Mouse (Mus musculus) E14TG2a.4 (cell line): ENCODE data around the gene Aipl1.
A peak's percentile ranks its signal among the peaks of the same experiment; 100 is the strongest.

Experiments
- H3K27me3 ChIP-seq: 2 replicates; pipeline ENCODE4 v1.6.1; 2014; ENCODE audit warnings: low read length, control low read depth; ENCODE audit not compliant: insufficient read depth
- H3K36me3 ChIP-seq: 2 replicates; pipeline ENCODE4 v1.6.1; 2014; ENCODE audit warnings: low read length, control low read depth; ENCODE audit not compliant: insufficient read depth
- H3K4me1 ChIP-seq: replicated peaks from 2 replicates; pipeline ENCODE4 v1.6.1; 2014; ENCODE audit warnings: low read depth, low read length, control low read depth
- H3K4me3 ChIP-seq: replicated peaks from 2 replicates; pipeline ENCODE4 v1.5.1; 2014; ENCODE audit warnings: mild to moderate bottlenecking, low read length
- H3K9me3 ChIP-seq: 2 replicates; pipeline ENCODE4 v1.6.1; 2014; ENCODE audit warnings: low read length, control low read depth
- CTCF ChIP-seq: conservative IDR thresholded peaks from 2 replicates; pipeline ENCODE4 v1.5.1; 2014; ENCODE audit warnings: low read length
- NANOG ChIP-seq: IDR thresholded peaks from 2 replicates; pipeline ENCODE4 v1.6.1; 2014; ENCODE audit warnings: borderline replicate concordance, low read length, mixed read lengths
- POU5F1 ChIP-seq: IDR thresholded peaks from 2 replicates; pipeline ENCODE4 v1.6.1; 2014; ENCODE audit warnings: low read length, borderline replicate concordance

The Aipl1 gene

DNA sequence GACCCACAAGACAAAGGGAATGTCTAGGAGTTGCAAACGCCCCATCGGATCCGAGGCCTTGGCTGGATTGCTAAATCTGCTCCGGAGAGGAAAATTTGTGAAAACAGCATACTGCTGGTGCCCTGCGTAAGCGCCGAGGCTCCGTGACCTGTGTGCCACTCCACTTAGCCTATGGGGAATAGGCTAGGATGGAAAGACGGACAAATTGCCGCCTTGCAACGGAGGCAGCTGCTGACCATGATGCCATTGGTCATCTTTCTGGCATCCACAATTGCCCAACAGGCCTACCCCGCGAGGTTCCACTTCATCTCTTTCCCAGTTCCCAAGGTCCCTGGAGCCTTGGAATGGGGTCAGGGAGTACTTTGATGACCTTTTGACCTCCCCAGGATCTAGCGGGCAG is 5.3 kb upstream of the Aipl1 start:
- peak overlapping the region; percentile 84 for H3K4me3 ChIP-seq
- H3K27me3 ChIP-seq = peaks cover 27% of the 10 kb centered on the region
- H3K4me1 ChIP-seq = peaks cover 22% of the 10 kb centered on the region
- peaks cover 47% of the 10 kb centered on the region for H3K36me3 ChIP-seq
- TF ChIP-seq CTCF (no peak), POU5F1 (no peak), NANOG (no peak)
- no peaks in the 10 kb centered on the region for H3K9me3 ChIP-seq

- peaks cover 20% of the 10 kb centered on the region for H3K4me1 ChIP-seq
- peaks cover 41% of the 10 kb centered on the region for H3K36me3 ChIP-seq
- no peak for TF ChIP-seq POU5F1
- no peak for TF ChIP-seq CTCF
- no peak for TF ChIP-seq NANOG
- peaks cover 33% of the 10 kb centered on the region for H3K27me3 ChIP-seq
- H3K9me3 ChIP-seq = no peaks in the 10 kb centered on the region
- peak within 1 kb of the TSS; percentile 84 for H3K4me3 ChIP-seq
These were observed 4.7 kb upstream of the Aipl1 start, which contains the start of gene Pimreg for GRCm38 (mm10) chr11:72041768-72042607. Pimreg (plus strand) TSS chr11:72042032.

DNA sequence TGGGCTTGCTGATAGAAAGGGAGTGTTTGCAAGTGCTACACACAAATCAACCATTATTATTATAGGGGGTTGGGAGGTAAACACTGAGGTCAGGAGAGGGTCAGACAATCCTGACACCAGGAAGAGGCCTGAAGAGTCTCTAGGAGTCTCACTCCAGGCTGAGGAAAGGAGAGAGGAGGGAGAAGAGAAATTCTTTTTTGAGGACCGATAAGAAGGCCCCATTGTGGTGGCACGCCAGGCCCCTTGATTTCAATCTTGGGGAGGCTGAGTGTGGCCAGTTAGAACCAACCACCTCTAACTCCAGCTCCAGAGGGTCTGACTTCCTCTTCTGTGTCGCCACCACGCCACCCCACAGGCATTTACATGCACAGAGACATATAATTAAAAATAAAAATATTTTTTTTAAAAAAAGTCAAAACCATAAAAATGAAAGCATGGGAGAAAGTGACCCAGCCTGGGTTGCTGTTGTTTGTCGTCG is 4.0 kb upstream of the Aipl1 start:
- Histone ChIP-seq H3K36me3 (peaks cover 34% of the 10 kb centered on the region), H3K4me1 (peaks cover 23% of the 10 kb centered on the region), H3K4me3 (peak overlapping the region; percentile 84), H3K27me3 (peaks cover 35% of the 10 kb centered on the region), H3K9me3 (no peaks in the 10 kb centered on the region)
- no peak for TF ChIP-seq NANOG
- TF ChIP-seq CTCF = no peak
- TF ChIP-seq POU5F1 = no peak

DNA sequence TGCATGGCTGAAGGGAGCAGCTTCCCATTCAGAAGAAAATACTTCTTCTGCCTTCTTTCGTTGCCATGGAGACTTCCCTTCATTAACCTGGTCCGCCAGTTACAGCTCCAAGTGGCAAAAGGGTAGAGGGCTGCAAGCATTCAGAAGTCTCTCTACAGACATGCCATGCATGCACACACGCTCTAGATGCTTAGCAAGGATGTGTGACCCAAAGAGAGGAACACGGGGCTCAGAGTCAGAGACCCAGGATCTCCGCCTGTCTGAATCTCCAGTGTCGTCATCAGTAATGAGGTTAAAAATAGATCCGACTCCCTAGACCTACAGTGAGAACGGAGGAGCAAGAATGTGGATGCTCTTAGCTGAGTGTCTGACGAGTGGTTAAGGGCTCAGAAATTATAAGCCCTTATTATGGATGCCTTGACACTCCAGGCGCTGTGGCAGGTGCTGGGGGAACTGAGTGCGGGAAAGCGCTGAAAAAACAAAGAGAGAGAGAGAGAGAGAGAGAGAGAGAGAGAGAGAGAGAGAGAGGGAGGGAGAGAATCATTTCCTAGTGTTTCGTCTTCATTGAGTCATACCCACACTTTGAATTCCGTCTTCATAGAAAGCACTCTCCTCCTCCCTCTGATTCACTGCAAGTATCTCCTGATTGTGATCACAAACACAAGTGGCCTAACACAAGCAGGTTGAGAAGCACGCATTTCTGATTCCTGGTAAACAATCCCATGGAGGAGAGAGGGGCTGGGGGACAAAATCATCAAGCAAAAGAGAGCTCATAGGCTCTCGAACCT is 2.5 kb upstream of the Aipl1 start:
- no peak for TF ChIP-seq CTCF
- no peak for TF ChIP-seq NANOG
- no peak for TF ChIP-seq POU5F1
- peaks cover 24% of the 10 kb centered on the region for H3K4me1 ChIP-seq
- H3K36me3 ChIP-seq = peaks cover 19% of the 10 kb centered on the region
- H3K27me3 ChIP-seq = peaks cover 36% of the 10 kb centered on the region
- H3K9me3 ChIP-seq = no peaks in the 10 kb centered on the region
- no peak overlapping the region for H3K4me3 ChIP-seq

DNA sequence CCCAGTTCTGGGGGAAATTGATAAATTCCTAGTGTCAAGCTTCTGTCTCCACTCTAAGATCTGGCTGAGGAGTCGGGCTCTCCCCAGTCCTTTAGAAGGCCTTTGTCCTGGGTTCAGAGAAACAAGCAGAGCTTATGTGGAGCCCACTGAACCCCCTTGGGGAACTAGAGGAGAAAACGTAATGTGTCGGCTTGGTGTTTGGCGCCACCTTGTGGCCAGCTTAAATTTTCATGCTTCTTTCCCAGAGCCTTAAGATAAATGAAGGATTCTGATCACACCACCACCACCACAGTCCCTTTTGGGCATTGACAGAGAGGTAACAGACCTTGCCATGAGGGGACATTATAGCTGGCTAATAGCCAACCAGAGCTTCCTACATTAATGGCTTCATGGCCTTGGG is 687 bp upstream of the Aipl1 start:
- Histone ChIP-seq H3K4me3 (no peak overlapping the region), H3K4me1 (peaks cover 17% of the 10 kb centered on the region), H3K36me3 (peaks cover 2% of the 10 kb centered on the region; the same call in 1 of the 2 replicates), H3K27me3 (peaks cover 36% of the 10 kb centered on the region), H3K9me3 (no peaks in the 10 kb centered on the region)
- TF ChIP-seq NANOG (no peak), CTCF (peak; percentile 62)

DNA sequence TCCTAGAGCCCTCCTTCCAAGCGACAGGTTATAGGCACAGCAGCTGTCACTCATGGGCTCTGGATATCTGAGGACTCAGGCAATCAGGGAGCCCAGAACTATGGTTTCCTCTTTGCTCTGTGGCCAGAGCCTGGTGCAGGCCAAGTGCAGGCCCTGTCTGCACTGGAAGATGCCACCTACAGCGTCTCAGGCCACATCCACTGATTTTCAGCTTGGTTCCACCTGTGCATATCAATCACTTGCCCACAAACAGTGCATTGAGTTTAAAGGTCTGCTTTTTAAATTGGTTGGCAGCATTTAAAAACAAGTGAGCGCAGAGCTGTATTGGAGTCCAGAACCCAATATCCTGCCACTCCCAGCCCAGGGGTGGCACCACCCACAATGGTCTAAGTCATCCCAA is 4.7 kb downstream of the Aipl1 start:
- H3K4me3 ChIP-seq = no peak overlapping the region
- peaks cover 12% of the 10 kb centered on the region; the same call in 1 of the 2 replicates for H3K9me3 ChIP-seq
- H3K27me3 ChIP-seq = peaks cover 47% of the 10 kb centered on the region
- H3K4me1 ChIP-seq = peaks cover 31% of the 10 kb centered on the region
- no peak for TF ChIP-seq CTCF
- TF ChIP-seq NANOG = no peak
- no peak for TF ChIP-seq POU5F1
- H3K36me3 ChIP-seq = no peaks in the 10 kb centered on the region

GRCm38 (mm10) chr11:72032091-72032490 is 5.2 kb downstream of the Aipl1 start:
- no peaks in the 10 kb centered on the region for H3K36me3 ChIP-seq
- no peak overlapping the region for H3K4me3 ChIP-seq
- H3K4me1 ChIP-seq = peaks cover 31% of the 10 kb centered on the region
- H3K27me3 ChIP-seq = peaks cover 47% of the 10 kb centered on the region
- peaks cover 12% of the 10 kb centered on the region; the same call in 1 of the 2 replicates for H3K9me3 ChIP-seq
- TF ChIP-seq CTCF (no peak), NANOG (no peak), POU5F1 (no peak)

GRCm38 (mm10) chr11:72031353-72031752 is 6.0 kb downstream of the Aipl1 start:
- H3K4me3 ChIP-seq = no peak overlapping the region
- peaks cover 31% of the 10 kb centered on the region for H3K4me1 ChIP-seq
- H3K27me3 ChIP-seq = peaks cover 45% of the 10 kb centered on the region
- no peaks in the 10 kb centered on the region for H3K36me3 ChIP-seq
- no peak for TF ChIP-seq POU5F1
- no peak for TF ChIP-seq NANOG
- TF ChIP-seq CTCF = no peak
- peaks cover 12% of the 10 kb centered on the region; the same call in 1 of the 2 replicates for H3K9me3 ChIP-seq
